Mouse (Mus musculus) olfactory bulb, adult 2 months (tissue): ENCODE results near the gene Abtb1.

Experiments used
- CTCF ChIP-seq: fragments of 200-500 bp; IDR thresholded peaks from 2 replicates; pipeline ENCODE4 v1.5.1; 2012; ENCODE audit warnings: low read depth, mild to moderate bottlenecking, low read length, moderate library complexity; ENCODE audit not compliant: insufficient read depth
- POLR2A ChIP-seq: fragments of 200-500 bp; IDR thresholded peaks from 2 replicates; pipeline ENCODE4 v1.6.1; 2012; ENCODE audit warnings: mild to moderate bottlenecking, low read depth, low read length, moderate library complexity; ENCODE audit not compliant: insufficient read depth

DNA sequence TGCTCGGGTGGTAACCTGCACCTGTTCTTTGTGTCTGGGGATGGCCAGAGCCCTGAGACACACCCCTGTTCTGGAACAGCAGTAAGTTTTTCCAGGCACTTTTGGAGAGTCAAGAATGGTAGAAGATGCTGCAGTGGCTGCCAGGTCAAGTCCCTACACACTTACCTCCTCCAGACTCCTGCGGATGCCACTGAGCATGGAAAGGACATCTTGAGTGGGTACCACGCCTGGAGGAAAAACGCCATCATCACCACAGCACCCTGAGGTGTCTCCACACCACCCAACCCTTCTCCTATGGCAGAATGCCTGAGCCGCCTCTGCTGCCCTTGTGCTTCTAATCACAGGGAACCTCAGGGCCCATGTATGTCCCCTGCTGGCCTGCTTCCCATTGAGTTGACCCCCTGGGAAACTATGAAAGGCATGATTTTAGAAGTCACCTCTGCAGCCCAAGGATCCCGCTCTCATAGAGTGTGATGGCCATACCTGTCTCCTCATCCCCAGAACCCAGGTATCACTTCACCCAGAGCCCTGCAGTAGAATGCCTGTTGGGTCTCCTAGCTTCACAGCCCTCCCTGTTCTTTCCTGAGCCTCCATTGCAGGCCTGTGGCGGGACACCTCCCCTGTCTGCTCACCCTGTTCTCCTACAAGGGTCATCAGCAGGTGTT lies 3.2 kb upstream of the Abtb1 start:
- TF ChIP-seq POLR2A (no peak), CTCF (no peak)
